Mouse (Mus musculus) left cerebral cortex, adult 18-20 months (tissue): ENCODE measurements around the gene Gm49369. TPM values are rescaled to one million over a fixed set of nuclear protein-coding genes. Genes with fewer than 3 reads are reported as not detected.
"Not testable (repeated sequence)": the region's sequence is repeated elsewhere in the genome, so short reads cannot be mapped to it uniquely, and the experiment has no call there.

ENCODE experiments used
- DNase-seq, 2 experiments: peaks; one replicate each; pipeline ENCODE4 v3.0.0; 2021 to 2022; ENCODE audit warnings: low spot score in 2 of 2, mixed read lengths in 1 of 2
- long read RNA-seq, 2 experiments: library from polyadenylated mRNA; stranded (forward); transcript quantifications; one replicate each; pipeline ENCODE4 v2.0.0; 2021
- total RNA-seq, 2 experiments: library from RNA; stranded (reverse); gene quantifications; 2 replicates each; pipeline ENCODE4 v1.2.3; 2021

Gm49369 gene
- total RNA-seq, result 1 to 10 TPM in 1 of 2 experiments, not detected in 1; 6.0 TPM
- long read RNA-seq, experiment 1, partial matches to known transcripts, result 0 of 7 reads
- long read RNA-seq, experiment 1, other reads (novel, unspliced or antisense), result 7 of 7 reads
- long read RNA-seq, experiment 2, partial matches to known transcripts, result 1 of 1 reads
- long read RNA-seq, experiment 2, other reads (novel, unspliced or antisense), result 0 of 1 reads

- no peak for DNase-seq
These were observed at the start of gene Gm49369 for GRCm38 (mm10) chr7:142382567-142382966. TSS of gene Gm49369 (minus strand) at chr7:142382667.

- no peak for DNase-seq
These were observed 48.6 kb upstream of the Gm49369 start for GRCm38 (mm10) chr7:142431106-142431505.

- peak; percentile 31 to 35 for DNase-seq
These were observed 47.8 kb upstream of the Gm49369 start for GRCm38 (mm10) chr7:142430160-142430678.

- no peak for DNase-seq
These were observed 45.7 kb upstream of the Gm49369 start for GRCm38 (mm10) chr7:142428213-142428612.

GRCm38 (mm10) chr7:142425641-142426213 lies 43.3 kb upstream of the Gm49369 start:
- DNase-seq, result no peak

- no peak for DNase-seq
These were observed 39.4 kb upstream of the Gm49369 start for GRCm38 (mm10) chr7:142421826-142422225.

- DNase-seq, result no peak
These were observed 37.4 kb upstream of the Gm49369 start for GRCm38 (mm10) chr7:142419887-142420286.

- no peak for DNase-seq
These were observed 36.2 kb upstream of the Gm49369 start for GRCm38 (mm10) chr7:142418679-142419078.

- no peak for DNase-seq
These were observed 35.6 kb upstream of the Gm49369 start for GRCm38 (mm10) chr7:142418027-142418426.

- no peak for DNase-seq
These were observed 33.8 kb upstream of the Gm49369 start for GRCm38 (mm10) chr7:142416225-142416624.

GRCm38 (mm10) chr7:142415314-142415713 lies 32.8 kb upstream of the Gm49369 start:
- no peak for DNase-seq

GRCm38 (mm10) chr7:142413285-142413684 lies 30.8 kb upstream of the Gm49369 start:
- DNase-seq, result no peak

- no peak for DNase-seq
These were observed 27.1 kb upstream of the Gm49369 start for GRCm38 (mm10) chr7:142409603-142410002.

GRCm38 (mm10) chr7:142408686-142409085 lies 26.2 kb upstream of the Gm49369 start:
- DNase-seq, result no peak

- no peak for DNase-seq
These were observed 25.5 kb upstream of the Gm49369 start for GRCm38 (mm10) chr7:142407935-142408334.

- DNase-seq, result not testable (repeated sequence)
These were observed 22.7 kb upstream of the Gm49369 start for GRCm38 (mm10) chr7:142405134-142405533.

- no peak for DNase-seq
These were observed 21.1 kb upstream of the Gm49369 start for GRCm38 (mm10) chr7:142403591-142403990.

- DNase-seq, result no peak
These were observed 18.3 kb upstream of the Gm49369 start for GRCm38 (mm10) chr7:142400750-142401142.

GRCm38 (mm10) chr7:142400112-142400749 lies 17.8 kb upstream of the Gm49369 start:
- peak in 1 of 2 experiments; percentile 22 for DNase-seq

- DNase-seq, result no peak
These were observed 16.8 kb upstream of the Gm49369 start for GRCm38 (mm10) chr7:142399250-142399649.

GRCm38 (mm10) chr7:142398052-142398451 lies 15.6 kb upstream of the Gm49369 start:
- DNase-seq, result no peak

GRCm38 (mm10) chr7:142396611-142397010 lies 14.1 kb upstream of the Gm49369 start:
- no peak for DNase-seq
